Mouse (Mus musculus) limb, embryonic 14.5 days (tissue): Measurements from ENCODE around the gene Ly6g6e. TPM values are rescaled to one million over a fixed set of nuclear protein-coding genes. Genes with fewer than 3 reads are reported as not detected.

Experiments
- ATAC-seq: fragments of 200-750 bp; cut with Nextera tagmentation; 2 replicates; pipeline ENCODE4 v1.8.0; 2017; ENCODE audit warnings: low read depth, moderate number of reproducible peaks, moderate TSS enrichment; ENCODE audit not compliant: low FRiP score
- DNase-seq: peaks from one replicate; pipeline ENCODE4 v3.0.0-alpha.2; 2015; ENCODE audit warnings: low spot score
- H3K27ac ChIP-seq: fragments of 300-500 bp; sonication (generic); replicated peaks from 2 replicates; pipeline ENCODE4 v1.5.1; 2014; ENCODE audit warnings: low read depth, mild to moderate bottlenecking, low read length, moderate library complexity, mixed read lengths
- H3K27me3 ChIP-seq: fragments of 300-500 bp; sonication (generic); 2 replicates; pipeline ENCODE4 v1.6.1; 2014; ENCODE audit warnings: low read length, mixed read lengths; ENCODE audit not compliant: control insufficient read depth, insufficient read depth
- H3K36me3 ChIP-seq: fragments of 300-500 bp; sonication (generic); 2 replicates; pipeline ENCODE4 v1.6.1; 2014; ENCODE audit warnings: mild to moderate bottlenecking, low read length, moderate library complexity, mixed read lengths; ENCODE audit not compliant: control insufficient read depth, insufficient read depth
- H3K4me1 ChIP-seq: fragments of 300-500 bp; sonication (generic); 2 replicates; pipeline ENCODE4 v1.6.1; 2014; ENCODE audit warnings: antibody characterized with exemption, low read length, mixed read lengths; ENCODE audit not compliant: control insufficient read depth, insufficient read depth
- H3K4me2 ChIP-seq: fragments of 300-500 bp; sonication (generic); replicated peaks from 2 replicates; pipeline ENCODE4 v1.6.1; 2014; ENCODE audit warnings: low read depth, mild to moderate bottlenecking, low read length, moderate library complexity; ENCODE audit not compliant: severe bottlenecking
- H3K4me3 ChIP-seq: fragments of 300-500 bp; sonication (generic); replicated peaks from 2 replicates; pipeline ENCODE4 v1.5.1; 2014; ENCODE audit warnings: low read length
- H3K9ac ChIP-seq: fragments of 300-500 bp; sonication (generic); 2 replicates; pipeline ENCODE4 v1.6.1; 2014; ENCODE audit warnings: mild to moderate bottlenecking, low read depth, low read length, moderate library complexity; ENCODE audit not compliant: severe bottlenecking
- H3K9me3 ChIP-seq: fragments of 300-500 bp; sonication (generic); 2 replicates; pipeline ENCODE4 v1.6.1; 2016; ENCODE audit warnings: low read length; ENCODE audit not compliant: control insufficient read depth
- POLR2A ChIP-seq: fragments of 200-500 bp; IDR thresholded peaks from 2 replicates; pipeline ENCODE4 v1.8.0; 2012; ENCODE audit warnings: inconsistent platforms, mild to moderate bottlenecking, moderate library complexity, borderline replicate concordance; ENCODE audit not compliant: insufficient read depth, insufficient read length; ENCODE audit errors: extremely low read depth
- WGBS: fragments of 180-500 bp; shearing (Covaris S2); extraction: QIAGEN DNeasy Blood & Tissue Kit; methylation state at CpG from one replicate; pipeline ENCODE4 v1.1.7; 2014; 5-methylcytosine and 5-hydroxymethylcytosine counted together
- polyA plus RNA-seq, 2 experiments: library from polyadenylated mRNA; depleted of rRNA in 1 of 2; stranded (reverse) in 1 of 2; unstranded in 1 of 2; fragments of >200 nt; fragmentation: Nextera tagmentation in 1 of 2; extraction: Ambion mirVana in 1 of 2; gene quantifications; 2 replicates each; pipeline versions ENCODE4 v1.2.1 to v1.2.3; 2012 to 2014

Gene Ly6g6e
- polyA plus RNA-seq, 2 experiments, result 14.8 to 28.4 TPM

- ATAC-seq, result no peak
- no peaks in the 10 kb centered on the region for H3K27me3 ChIP-seq
- H3K4me3 ChIP-seq, result peak overlapping the region; percentile 62
- peak overlapping the region; percentile 74 for H3K27ac ChIP-seq
- no peak for DNase-seq
- TF ChIP-seq POLR2A, result no peak
- peaks cover 16% of the 10 kb centered on the region for H3K4me1 ChIP-seq
- peaks cover 25% of the 10 kb centered on the region for H3K36me3 ChIP-seq
- H3K4me2 ChIP-seq, result peak overlapping the region; percentile 84
- H3K9ac ChIP-seq, result peak overlapping the region; percentile 77
- WGBS, result 25% methylated on average over 6 of the region's 6 CpGs
- H3K9me3 ChIP-seq, result no peaks in the 10 kb centered on the region
Measured at GRCm38 (mm10) chr17:35125578-35125977, 48.9 kb downstream of the Ly6g6e start.

GRCm38 (mm10) chr17:35126206-35126611 lies 49.5 kb downstream of the Ly6g6e start, which contains the start of gene D17H6S53E:
TSS of gene D17H6S53E (plus strand) at chr17:35126373.
- Histone ChIP-seq H3K36me3 (peaks cover 25% of the 10 kb centered on the region), H3K4me3 (peak within 1 kb of the TSS; percentile 62), H3K27me3 (no peaks in the 10 kb centered on the region), H3K27ac (peak within 1 kb of the TSS; percentile 74), H3K4me2 (peak within 1 kb of the TSS; percentile 84), H3K9me3 (no peaks in the 10 kb centered on the region), H3K4me1 (peaks cover 16% of the 10 kb centered on the region), H3K9ac (peak within 1 kb of the TSS; percentile 77)
- under 1% methylated on average over 24 of the region's 36 CpGs for whole genome bisulfite sequencing
- ATAC-seq (peak; percentile 60), DNase-seq (peak; percentile 66)
- TF ChIP-seq POLR2A, result peak; percentile 62; the same call in 1 of the 2 replicates

GRCm38 (mm10) chr17:35127017-35127416 lies 50.3 kb downstream of the Ly6g6e start:
- peaks cover 25% of the 10 kb centered on the region for H3K36me3 ChIP-seq
- H3K27ac ChIP-seq, result no peak overlapping the region
- H3K4me1 ChIP-seq, result peaks cover 16% of the 10 kb centered on the region
- TF ChIP-seq POLR2A, result no peak
- H3K9me3 ChIP-seq, result no peaks in the 10 kb centered on the region
- H3K27me3 ChIP-seq, result no peaks in the 10 kb centered on the region
- no peak for ATAC-seq
- DNase-seq, result no peak
- peak overlapping the region; percentile 62 for H3K4me3 ChIP-seq
- H3K4me2 ChIP-seq, result peak overlapping the region; percentile 84
- WGBS, result 69% methylated on average over 13 of the region's 13 CpGs
- peak overlapping the region; percentile 77 for H3K9ac ChIP-seq

Other genes starting within 250 kb of the Ly6g6e start
Only the 30 nearest of the 46 such genes appear.
- gene Hspa1b, start 117.7 kb upstream of the Ly6g6e start, polyA plus RNA-seq (2012; rRNA removed), result 22.8 and 25.6 TPM in 2 replicates
- gene Hspa1b, start 117.7 kb upstream of the Ly6g6e start, polyA plus RNA-seq (2014; fragmentation: Nextera tagmentation; extraction: Ambion mirVana), result 1.6 and 2.2 TPM in 2 replicates
- gene Gm20481, start 107.0 kb upstream of the Ly6g6e start, polyA plus RNA-seq (2012; rRNA removed), result not detected in 2 replicates
- not detected in 2 replicates for gene Gm20481, start 107.0 kb upstream of the Ly6g6e start, polyA plus RNA-seq (2014; fragmentation: Nextera tagmentation; extraction: Ambion mirVana)
- 6.5 and 7.1 TPM in 2 replicates for gene Hspa1a, start 104.7 kb upstream of the Ly6g6e start, polyA plus RNA-seq (2012; rRNA removed)
- 9.5 and 9.6 TPM in 2 replicates for gene Hspa1a, start 104.7 kb upstream of the Ly6g6e start, polyA plus RNA-seq (2014; fragmentation: Nextera tagmentation; extraction: Ambion mirVana)
- gene Hspa1l, start 104.2 kb upstream of the Ly6g6e start, polyA plus RNA-seq (2012; rRNA removed), result 0.44 and 0.47 TPM in 2 replicates
- 0.85 and 1.4 TPM in 2 replicates for gene Hspa1l, start 104.2 kb upstream of the Ly6g6e start, polyA plus RNA-seq (2014; fragmentation: Nextera tagmentation; extraction: Ambion mirVana)
- 186 and 233 TPM in 2 replicates for gene Lsm2, start 95.0 kb upstream of the Ly6g6e start, polyA plus RNA-seq (2012; rRNA removed)
- 170 and 178 TPM in 2 replicates for gene Lsm2, start 95.0 kb upstream of the Ly6g6e start, polyA plus RNA-seq (2014; fragmentation: Nextera tagmentation; extraction: Ambion mirVana)
- gene Vars, start 75.9 kb upstream of the Ly6g6e start, polyA plus RNA-seq (2012; rRNA removed), result 163 and 216 TPM in 2 replicates
- 88.3 and 100 TPM in 2 replicates for gene Vars, start 75.9 kb upstream of the Ly6g6e start, polyA plus RNA-seq (2014; fragmentation: Nextera tagmentation; extraction: Ambion mirVana)
- gene Vwa7, start 60.3 kb upstream of the Ly6g6e start, polyA plus RNA-seq (2012; rRNA removed), result 0.64 and 0.85 TPM in 2 replicates
- 0.11 and 0.15 TPM in 2 replicates for gene Vwa7, start 60.3 kb upstream of the Ly6g6e start, polyA plus RNA-seq (2014; fragmentation: Nextera tagmentation; extraction: Ambion mirVana)
- 12.0 and 15.2 TPM in 2 replicates for gene Sapcd1, start 48.9 kb upstream of the Ly6g6e start, polyA plus RNA-seq (2012; rRNA removed)
- gene Sapcd1, start 48.9 kb upstream of the Ly6g6e start, polyA plus RNA-seq (2014; fragmentation: Nextera tagmentation; extraction: Ambion mirVana), result 12.5 and 13.7 TPM in 2 replicates
- 6.4 and 6.5 TPM in 2 replicates for gene Msh5, start 30.2 kb upstream of the Ly6g6e start, polyA plus RNA-seq (2012; rRNA removed)
- 3.4 and 3.5 TPM in 2 replicates for gene Msh5, start 30.2 kb upstream of the Ly6g6e start, polyA plus RNA-seq (2014; fragmentation: Nextera tagmentation; extraction: Ambion mirVana)
- 229 and 236 TPM in 2 replicates for gene Clic1, start 26.9 kb upstream of the Ly6g6e start, polyA plus RNA-seq (2012; rRNA removed)
- 103 and 108 TPM in 2 replicates for gene Clic1, start 26.9 kb upstream of the Ly6g6e start, polyA plus RNA-seq (2014; fragmentation: Nextera tagmentation; extraction: Ambion mirVana)
- gene Ddah2, start 17.9 kb upstream of the Ly6g6e start, polyA plus RNA-seq (2012; rRNA removed), result 271 and 326 TPM in 2 replicates
- gene Ddah2, start 17.9 kb upstream of the Ly6g6e start, polyA plus RNA-seq (2014; fragmentation: Nextera tagmentation; extraction: Ambion mirVana), result 358 and 403 TPM in 2 replicates
- 3.4 and 5.5 TPM in 2 replicates for gene Ly6g6c, start 11.5 kb upstream of the Ly6g6e start, polyA plus RNA-seq (2012; rRNA removed)
- gene Ly6g6c, start 11.5 kb upstream of the Ly6g6e start, polyA plus RNA-seq (2014; fragmentation: Nextera tagmentation; extraction: Ambion mirVana), result 10.4 and 22.3 TPM in 2 replicates
- gene Mpig6b, start 10.7 kb upstream of the Ly6g6e start, polyA plus RNA-seq (2012; rRNA removed), result 0.45 and 0.47 TPM in 2 replicates
- 0.64 and 1.3 TPM in 2 replicates for gene Mpig6b, start 10.7 kb upstream of the Ly6g6e start, polyA plus RNA-seq (2014; fragmentation: Nextera tagmentation; extraction: Ambion mirVana)
- gene Ly6g6d, start 1.2 kb downstream of the Ly6g6e start, polyA plus RNA-seq (2012; rRNA removed), result 1.3 and 2.3 TPM in 2 replicates
- gene Ly6g6d, start 1.2 kb downstream of the Ly6g6e start, polyA plus RNA-seq (2014; fragmentation: Nextera tagmentation; extraction: Ambion mirVana), result 2.0 TPM in 1 of 2 replicates, not detected in the other
- 0.14 and 0.73 TPM in 2 replicates for gene Ly6g6f, start 8.7 kb downstream of the Ly6g6e start, polyA plus RNA-seq (2012; rRNA removed)
- 0.28 TPM in 1 of 2 replicates, not detected in the other for gene Ly6g6f, start 8.7 kb downstream of the Ly6g6e start, polyA plus RNA-seq (2014; fragmentation: Nextera tagmentation; extraction: Ambion mirVana)
- 98.6 and 157 TPM in 2 replicates for gene Abhd16a, start 12.4 kb downstream of the Ly6g6e start, polyA plus RNA-seq (2012; rRNA removed)
- 78.0 and 88.3 TPM in 2 replicates for gene Abhd16a, start 12.4 kb downstream of the Ly6g6e start, polyA plus RNA-seq (2014; fragmentation: Nextera tagmentation; extraction: Ambion mirVana)
- gene Ly6g5c, start 31.4 kb downstream of the Ly6g6e start, polyA plus RNA-seq (2012; rRNA removed), result not detected in 2 replicates
- gene Ly6g5c, start 31.4 kb downstream of the Ly6g6e start, polyA plus RNA-seq (2014; fragmentation: Nextera tagmentation; extraction: Ambion mirVana), result not detected in 2 replicates
- 2.1 and 3.5 TPM in 2 replicates for gene Ly6g5b, start 38.5 kb downstream of the Ly6g6e start, polyA plus RNA-seq (2012; rRNA removed)
- 0.59 and 0.68 TPM in 2 replicates for gene Ly6g5b, start 38.5 kb downstream of the Ly6g6e start, polyA plus RNA-seq (2014; fragmentation: Nextera tagmentation; extraction: Ambion mirVana)
- 13.6 and 15.1 TPM in 2 replicates for gene Gpank1, start 44.6 kb downstream of the Ly6g6e start, polyA plus RNA-seq (2012; rRNA removed)
- 17.5 and 20.0 TPM in 2 replicates for gene Gpank1, start 44.6 kb downstream of the Ly6g6e start, polyA plus RNA-seq (2014; fragmentation: Nextera tagmentation; extraction: Ambion mirVana)
- 181 and 250 TPM in 2 replicates for gene Csnk2b, start 45.2 kb downstream of the Ly6g6e start, polyA plus RNA-seq (2012; rRNA removed)
- 275 and 308 TPM in 2 replicates for gene Csnk2b, start 45.2 kb downstream of the Ly6g6e start, polyA plus RNA-seq (2014; fragmentation: Nextera tagmentation; extraction: Ambion mirVana)
- gene D17H6S53E, start 49.5 kb downstream of the Ly6g6e start, polyA plus RNA-seq (2012; rRNA removed), result 5.7 and 6.6 TPM in 2 replicates
- 6.4 and 8.2 TPM in 2 replicates for gene D17H6S53E, start 49.5 kb downstream of the Ly6g6e start, polyA plus RNA-seq (2014; fragmentation: Nextera tagmentation; extraction: Ambion mirVana)
- gene Apom, start 55.1 kb downstream of the Ly6g6e start, polyA plus RNA-seq (2012; rRNA removed), result 1.1 and 1.7 TPM in 2 replicates
- gene Apom, start 55.1 kb downstream of the Ly6g6e start, polyA plus RNA-seq (2014; fragmentation: Nextera tagmentation; extraction: Ambion mirVana), result 0.26 TPM in 1 of 2 replicates, not detected in the other
- 265 and 361 TPM in 2 replicates for gene Bag6, start 58.3 kb downstream of the Ly6g6e start, polyA plus RNA-seq (2012; rRNA removed)
- 76.2 and 82.8 TPM in 2 replicates for gene Bag6, start 58.3 kb downstream of the Ly6g6e start, polyA plus RNA-seq (2014; fragmentation: Nextera tagmentation; extraction: Ambion mirVana)
- 404 and 512 TPM in 2 replicates for gene Prrc2a, start 88.0 kb downstream of the Ly6g6e start, polyA plus RNA-seq (2012; rRNA removed)
- gene Prrc2a, start 88.0 kb downstream of the Ly6g6e start, polyA plus RNA-seq (2014; fragmentation: Nextera tagmentation; extraction: Ambion mirVana), result 192 and 196 TPM in 2 replicates
- 4.0 and 4.8 TPM in 2 replicates for gene Aif1, start 99.2 kb downstream of the Ly6g6e start, polyA plus RNA-seq (2012; rRNA removed)
- gene Aif1, start 99.2 kb downstream of the Ly6g6e start, polyA plus RNA-seq (2014; fragmentation: Nextera tagmentation; extraction: Ambion mirVana), result 13.1 and 15.7 TPM in 2 replicates
- gene Lst1, start 111.5 kb downstream of the Ly6g6e start, polyA plus RNA-seq (2012; rRNA removed), result 21.8 and 24.4 TPM in 2 replicates
- gene Lst1, start 111.5 kb downstream of the Ly6g6e start, polyA plus RNA-seq (2014; fragmentation: Nextera tagmentation; extraction: Ambion mirVana), result 23.2 and 29.2 TPM in 2 replicates
- 1.7 and 3.0 TPM in 2 replicates for gene Ltb, start 117.5 kb downstream of the Ly6g6e start, polyA plus RNA-seq (2012; rRNA removed)
- gene Ltb, start 117.5 kb downstream of the Ly6g6e start, polyA plus RNA-seq (2014; fragmentation: Nextera tagmentation; extraction: Ambion mirVana), result 1.1 and 1.4 TPM in 2 replicates
- 1.1 and 1.3 TPM in 2 replicates for gene Tnf, start 125.1 kb downstream of the Ly6g6e start, polyA plus RNA-seq (2012; rRNA removed)
- 0.28 and 0.73 TPM in 2 replicates for gene Tnf, start 125.1 kb downstream of the Ly6g6e start, polyA plus RNA-seq (2014; fragmentation: Nextera tagmentation; extraction: Ambion mirVana)
- gene Lta, start 128.4 kb downstream of the Ly6g6e start, polyA plus RNA-seq (2012; rRNA removed), result 0.36 and 0.39 TPM in 2 replicates
- gene Lta, start 128.4 kb downstream of the Ly6g6e start, polyA plus RNA-seq (2014; fragmentation: Nextera tagmentation; extraction: Ambion mirVana), result 0.14 TPM in 1 of 2 replicates, not detected in the other
- gene Gm16181, start 143.9 kb downstream of the Ly6g6e start, polyA plus RNA-seq (2012; rRNA removed), result 0.26 TPM in 1 of 2 replicates, not detected in the other
- gene Gm16181, start 143.9 kb downstream of the Ly6g6e start, polyA plus RNA-seq (2014; fragmentation: Nextera tagmentation; extraction: Ambion mirVana), result not detected in 2 replicates